Mouse (Mus musculus) C2C12 (cell line): ENCODE results near the gene Map3k12.

ENCODE experiments used
- CEBPB ChIP-seq: IDR thresholded peaks from one replicate; pipeline ENCODE4 v1.6.1; 2011; ENCODE audit warnings: low read depth, mild to moderate bottlenecking, control low read depth, moderate library complexity
- CTCF ChIP-seq: IDR thresholded peaks from one replicate; pipeline ENCODE4 v1.5.1; 2011; ENCODE audit not compliant: control insufficient read depth, insufficient read depth, insufficient read length
- FOSL1 ChIP-seq: IDR thresholded peaks from one replicate; pipeline ENCODE4 v1.8.0; 2011; ENCODE audit warnings: mild to moderate bottlenecking, low read length; ENCODE audit not compliant: poor library complexity, insufficient read depth, severe bottlenecking
- MAX ChIP-seq: IDR thresholded peaks from one replicate; pipeline ENCODE4 v1.6.1; 2011; ENCODE audit warnings: mild to moderate bottlenecking, control low read depth
- MYOD1 ChIP-seq: IDR thresholded peaks from one replicate; pipeline ENCODE4 v1.6.1; 2011; ENCODE audit warnings: low read depth; ENCODE audit not compliant: control insufficient read depth, insufficient read length
- MYOG ChIP-seq: IDR thresholded peaks from one replicate; pipeline ENCODE4 v1.6.1; 2011; ENCODE audit not compliant: control insufficient read depth, insufficient read length; ENCODE audit errors: extremely low read depth
- USF1 ChIP-seq: IDR thresholded peaks from one replicate; pipeline ENCODE4 v1.6.1; 2011; ENCODE audit warnings: low read depth, mild to moderate bottlenecking, control low read depth, moderate library complexity

- TF ChIP-seq CTCF = no peak
- TF ChIP-seq MAX = no peak
- TF ChIP-seq MYOG = no peak
- TF ChIP-seq MYOD1 = no peak
- no peak for TF ChIP-seq CEBPB
- TF ChIP-seq FOSL1 = no peak
- TF ChIP-seq USF1 = no peak
Measured at GRCm38 (mm10) chr15:102471295-102471645, 45.6 kb downstream of the Map3k12 start.
